Comparison of ENCODE assay signal across 14 mouse cellular contexts in genomic region chr11:62317746-62318145, GRCm38 (mm10). TPM values are rescaled to one million over a fixed set of nuclear protein-coding genes. Genes with fewer than 3 reads are reported as not detected.
A peak's percentile ranks its signal among the peaks of the same experiment; 100 is the strongest.
DNase-seq lines count a peak whose midpoint lies in the region.
"Had no signal": no experiment of that assay in that cellular context is flagged by ENCODE, and none has a peak within 500 bp of the region (broad histone marks: within the 10 kb centered on the region; RNA-seq: fewer than 3 reads in every experiment).

No protein-coding gene starts in this region.

- intact Hi-C loops in left cerebral cortex, postnatal 4 days (cut with DNase I), result loop anchor here (10.0 kb wide), 1 partner anchor 523 kb away; no protein-coding TSS in a partner anchor

- DNase-seq in left cerebral cortex, adult 11 months (ENCODE audit: low spot score), result peak; percentile 46
- DNase-seq in left cerebral cortex, postnatal 4 days, result no peak
- DNase-seq in layer of hippocampus, adult 18-20 months (ENCODE audit: low spot score in 2 of 2), result peak; percentile 83 to 92
- DNase-seq in left cerebral cortex, adult 8-10 months (ENCODE audit: low spot score in 2 of 2), result peak; percentile 42 to 81
- DNase-seq in telencephalon, adult 2 months (ENCODE audit: low read depth, low spot score), result peak; percentile 85
- DNase-seq in testis, postnatal 14 days (ENCODE audit: low spot score), result no peak
- no peak for DNase-seq in heart, adult 18-20 months
- no peak for DNase-seq in lung, postnatal 10 days
- DNase-seq: adrenal gland, postnatal 36 days; B cell, adult 2 months; heart, postnatal 14 days; kidney, postnatal 25 days; retina, postnatal 1 day; thymus, postnatal 25 days had no signal

RNA-seq across cellular contexts. Expression of gene Ttc19, which starts 36.5 kb away (rescaled TPM):
- 10 to 100 TPM; 54.9 to 59.5 TPM for total RNA-seq in left cerebral cortex, postnatal 4 days (2021)
- total RNA-seq in layer of hippocampus, adult 18-20 months (2021), result 10 to 100 TPM; 87.2 to 88.5 TPM
- 10 to 100 TPM; 82.4 to 93.4 (median 88.3) TPM for total RNA-seq in left cerebral cortex, adult 8-10 months (2022)
- 10 to 100 TPM; 42.8 to 46.0 TPM for total RNA-seq in heart, adult 18-20 months (2021)

RNA-seq across cellular contexts. Expression of gene Zswim7, which starts 36.6 kb away (rescaled TPM):
- 1 to 10 TPM; 6.4 to 8.7 TPM for total RNA-seq in left cerebral cortex, postnatal 4 days (2021)
- total RNA-seq in layer of hippocampus, adult 18-20 months (2021), result 10 to 100 TPM; 11.5 to 13.2 TPM
- 10 to 100 TPM; 17.2 to 22.7 (median 18.7) TPM for total RNA-seq in left cerebral cortex, adult 8-10 months (2022)
- total RNA-seq in heart, adult 18-20 months (2021), result 10 to 100 TPM; 19.6 to 20.0 TPM

Comparison
In these comparisons a context has a peak if more than half of its experiments do, and no peak if none do; other contexts are left out.
1. DNase-seq: peak in left cerebral cortex, adult 11 months (single experiment), layer of hippocampus, adult 18-20 months (2 of 2), left cerebral cortex, adult 8-10 months (2 of 2) and telencephalon, adult 2 months (single experiment); none in left cerebral cortex, postnatal 4 days (single experiment), testis, postnatal 14 days (single experiment), heart, adult 18-20 months (0 of 2) and lung, postnatal 10 days (single experiment).